Mouse (Mus musculus): Measurements from ENCODE around the gene Rab36.
"Not testable (repeated sequence)": the region's sequence is repeated elsewhere in the genome, so short reads cannot be mapped to it uniquely, and the experiment has no call there.

The Rab36 gene

GRCm38 (mm10) chr10:75036883-75037379 is at the start of gene Rab36:
Gene Rab36 (plus strand): TSS chr10:75037058.
- peak; percentile 80 for DNase-seq

GRCm38 (mm10) chr10:74987698-74988470 is 49.0 kb upstream of the Rab36 start:
- no peak for DNase-seq

DNA sequence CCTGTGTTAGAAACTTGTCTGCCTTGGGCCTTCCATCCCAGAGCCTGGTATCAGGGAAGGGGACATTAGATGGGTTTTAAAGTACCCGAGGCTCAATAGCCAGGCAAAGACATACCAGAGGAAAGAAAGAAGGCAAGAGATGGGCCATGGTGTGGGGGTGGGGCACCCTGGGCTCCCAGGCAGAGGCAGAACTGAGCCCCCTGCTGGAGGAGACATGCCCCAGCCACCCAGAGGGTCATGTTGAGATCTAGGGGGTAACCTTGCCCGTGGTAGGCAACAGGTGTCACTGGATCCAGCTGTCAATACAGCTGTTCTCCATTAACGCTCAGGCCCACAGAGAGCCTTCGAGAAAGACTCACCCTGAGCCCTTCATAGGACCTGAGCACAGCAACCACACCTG is 47.0 kb upstream of the Rab36 start:
- DNase-seq: peak; percentile 12

DNA sequence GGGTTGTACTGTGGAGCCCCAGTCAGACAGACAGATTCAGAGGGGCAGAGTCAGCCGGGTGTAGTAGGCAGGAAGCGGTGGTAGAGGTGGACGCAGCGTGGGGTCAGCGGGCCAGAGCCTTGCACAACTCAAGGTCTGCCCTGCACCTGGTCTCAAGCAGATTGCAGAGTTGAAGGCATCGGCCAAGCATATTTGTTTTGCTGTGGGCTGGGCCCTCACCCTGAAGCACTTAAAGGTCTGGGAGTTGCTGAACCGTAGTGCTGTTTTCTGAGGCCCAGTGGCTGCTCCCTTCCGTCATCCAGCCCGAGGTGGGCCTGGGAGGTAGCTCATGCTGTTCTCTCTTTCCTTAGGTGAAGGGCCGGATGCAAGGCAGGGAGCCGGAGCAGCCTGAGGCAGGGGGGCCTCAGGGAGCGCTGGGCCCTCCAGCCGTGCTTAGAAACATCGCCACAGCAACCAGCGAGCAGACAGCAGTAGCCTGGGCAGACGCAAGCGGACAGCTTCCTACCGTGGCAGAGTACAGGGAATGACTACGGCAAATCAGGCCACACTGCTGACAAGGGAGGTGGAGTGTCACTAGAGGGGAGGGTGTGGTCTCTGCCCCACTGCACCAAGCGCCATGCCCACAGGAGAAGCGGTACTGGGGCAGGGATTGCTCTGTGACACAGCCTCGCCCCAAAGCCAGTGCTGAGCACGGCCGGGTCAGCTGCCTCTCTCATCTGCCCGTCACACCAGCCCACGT is 46.1 kb upstream of the Rab36 start:
- DNase-seq: no peak

DNA sequence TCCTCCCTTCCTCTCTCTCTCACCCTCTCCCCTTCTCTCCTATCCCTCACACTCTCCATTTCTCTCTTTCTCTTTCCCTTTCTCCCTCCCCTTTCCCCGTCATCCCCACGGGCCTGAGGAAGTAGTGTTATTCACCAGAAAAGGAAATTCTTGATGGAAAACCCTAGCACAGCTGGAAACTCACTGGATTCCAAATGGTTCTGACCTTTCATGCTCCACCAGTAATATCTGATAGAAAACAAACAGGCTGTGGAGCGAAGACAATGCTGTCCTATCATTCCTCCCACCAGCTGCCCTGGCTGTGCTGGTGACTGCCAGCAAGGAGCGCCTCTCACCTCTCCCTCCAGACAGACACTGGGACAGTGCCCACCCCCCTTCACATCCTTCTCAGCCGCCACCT is 42.0 kb upstream of the Rab36 start:
- no peak for DNase-seq

DNA sequence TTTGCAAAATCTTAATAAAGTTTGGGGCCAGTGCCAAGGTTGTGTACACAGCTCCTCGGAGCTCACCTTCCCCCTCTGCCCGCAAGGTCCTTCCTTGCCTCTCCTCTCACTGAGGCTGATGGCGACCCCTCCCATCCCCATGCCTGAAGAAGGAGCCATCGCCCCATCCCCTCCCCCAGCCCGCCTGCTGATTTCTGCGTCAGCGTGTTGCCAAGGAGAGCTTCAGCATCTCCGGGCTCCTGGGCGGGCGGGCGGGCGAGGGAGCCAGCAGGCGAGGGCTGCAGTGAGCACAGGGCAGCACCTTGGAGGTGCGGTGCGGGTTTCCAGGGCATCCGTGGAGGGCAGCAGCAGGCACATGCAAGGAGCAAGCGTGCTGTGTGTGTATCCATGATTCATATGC is 41.5 kb upstream of the Rab36 start:
- DNase-seq: no peak

GRCm38 (mm10) chr10:75001391-75001790 is 35.5 kb upstream of the Rab36 start:
- no peak for DNase-seq

DNA sequence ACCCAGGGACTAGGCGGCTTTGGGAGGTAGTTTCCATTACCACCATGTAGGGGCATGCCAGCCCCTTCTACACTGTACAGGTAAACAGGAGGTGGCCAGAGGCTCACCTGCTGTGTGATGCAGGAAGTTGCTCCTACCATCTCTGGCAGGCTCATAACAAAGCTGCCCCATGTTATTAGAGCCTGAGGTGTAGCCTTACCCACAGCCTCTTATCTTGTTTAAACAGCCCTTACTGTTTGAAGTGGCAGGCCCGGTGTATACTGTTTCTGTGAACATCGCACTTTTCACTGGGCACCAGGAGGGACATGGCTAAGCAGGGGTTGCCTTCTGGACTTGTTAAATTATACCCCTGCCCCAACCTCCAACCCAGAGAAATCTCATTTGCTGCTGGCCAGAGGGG is 32.8 kb upstream of the Rab36 start:
- DNase-seq: no peak

GRCm38 (mm10) chr10:75006889-75007662 is 29.8 kb upstream of the Rab36 start:
- no peak for DNase-seq

- DNase-seq: no peak
Measured at GRCm38 (mm10) chr10:75010704-75011103, 26.2 kb upstream of the Rab36 start.

- DNase-seq: no peak
Measured at GRCm38 (mm10) chr10:75015465-75015864, 21.4 kb upstream of the Rab36 start.

DNA sequence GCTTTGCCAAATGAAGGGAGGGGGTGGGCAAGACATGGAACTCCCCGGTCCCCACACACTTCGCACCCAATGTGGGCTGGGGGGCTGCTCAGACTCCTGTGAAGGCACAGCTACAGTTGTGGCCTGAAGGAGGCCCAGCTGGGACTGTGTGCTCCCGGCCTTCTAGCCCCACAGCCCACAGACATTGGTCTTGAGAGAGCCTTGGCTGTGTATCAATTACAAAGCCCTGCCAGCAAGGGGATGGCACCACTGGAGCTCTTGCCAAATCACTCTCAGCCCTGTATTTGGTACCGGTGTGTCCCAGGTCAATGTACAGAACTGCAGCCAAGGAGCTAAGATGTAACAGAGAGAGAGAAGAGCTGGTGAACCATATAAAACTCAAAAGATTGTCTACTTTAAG is 20.4 kb upstream of the Rab36 start:
- no peak for DNase-seq

GRCm38 (mm10) chr10:75020271-75020670 is 16.6 kb upstream of the Rab36 start:
- no peak for DNase-seq

- peak; percentile 70 for DNase-seq
Measured at GRCm38 (mm10) chr10:75021138-75021537, 15.7 kb upstream of the Rab36 start.

- no peak for DNase-seq
Measured at GRCm38 (mm10) chr10:75026491-75026890, 10.4 kb upstream of the Rab36 start.

DNA sequence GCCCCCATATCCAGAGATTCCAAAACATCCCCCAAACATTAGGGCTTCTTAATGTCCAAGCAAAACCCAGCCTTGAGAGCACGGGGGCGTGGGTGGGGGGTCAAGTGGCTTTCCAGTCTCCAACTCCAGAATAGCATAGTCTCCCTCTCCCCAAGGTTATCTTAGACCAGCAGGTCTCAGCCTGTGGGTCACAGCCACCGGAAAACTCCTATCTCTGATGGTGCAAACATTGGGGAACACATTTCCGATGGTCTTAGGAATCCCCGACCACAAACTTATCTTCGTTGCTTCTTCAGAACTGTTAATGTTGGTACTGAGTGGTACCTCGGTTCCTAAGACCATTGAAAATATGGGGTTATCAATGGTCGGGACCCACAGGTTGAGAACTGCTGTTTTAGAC is 8.1 kb upstream of the Rab36 start:
- DNase-seq: no peak

- DNase-seq: no peak
Measured at GRCm38 (mm10) chr10:75029677-75030076, 7.2 kb upstream of the Rab36 start.

DNA sequence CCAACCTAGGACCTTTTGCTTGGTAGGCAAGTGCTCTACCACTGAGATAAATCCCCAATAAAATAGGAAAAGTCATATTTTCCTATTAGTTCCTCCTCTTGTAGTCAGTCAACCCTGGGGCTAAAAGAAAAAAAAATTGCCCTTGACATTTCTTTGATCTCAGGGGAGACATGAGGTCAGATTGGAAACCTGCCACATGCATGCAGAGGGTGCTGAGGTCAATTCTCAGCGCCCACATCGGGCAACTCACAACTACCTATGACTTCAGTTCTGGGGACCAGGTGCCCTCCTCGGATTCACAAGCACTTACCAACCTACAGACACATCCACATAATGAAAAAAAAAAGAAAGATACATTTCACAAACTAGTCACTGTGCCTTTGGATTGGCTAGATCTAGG is 6.6 kb upstream of the Rab36 start:
- DNase-seq: no peak

DNA sequence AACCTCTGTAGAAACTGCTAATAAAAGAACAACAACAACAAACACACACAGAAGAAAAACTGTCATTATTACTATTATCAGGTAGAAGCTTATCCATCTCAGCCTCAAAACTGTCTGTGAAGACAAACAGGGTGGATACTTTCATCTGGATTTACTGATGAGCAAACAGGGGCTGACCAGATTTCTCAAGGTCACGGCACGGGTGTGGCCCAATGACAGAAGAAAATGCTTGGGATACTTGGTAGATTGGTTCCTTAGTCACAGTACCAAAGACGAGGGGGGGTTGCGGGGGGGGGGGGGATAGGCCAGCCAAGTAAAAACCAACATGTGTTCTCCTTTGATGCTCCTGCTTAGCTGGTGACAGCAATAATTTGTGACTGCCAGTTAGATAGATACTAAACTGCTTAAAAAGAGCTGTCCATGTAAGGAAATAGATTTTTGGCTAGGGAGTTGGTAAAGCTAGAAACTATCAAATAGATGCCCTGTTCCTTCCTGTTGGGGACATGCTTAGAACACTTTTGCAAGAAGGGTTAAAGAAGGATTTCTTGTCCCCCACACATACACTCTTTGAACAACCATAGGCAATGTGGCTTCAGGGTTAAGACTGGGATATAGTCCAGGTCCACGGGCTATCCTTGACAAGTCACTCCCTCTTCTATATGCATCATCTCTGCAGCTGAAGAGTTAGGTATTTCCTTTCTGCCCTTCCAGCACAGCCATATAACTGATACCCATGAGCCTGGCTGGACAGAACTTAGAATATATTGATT is 5.3 kb upstream of the Rab36 start:
- no peak for DNase-seq

DNA sequence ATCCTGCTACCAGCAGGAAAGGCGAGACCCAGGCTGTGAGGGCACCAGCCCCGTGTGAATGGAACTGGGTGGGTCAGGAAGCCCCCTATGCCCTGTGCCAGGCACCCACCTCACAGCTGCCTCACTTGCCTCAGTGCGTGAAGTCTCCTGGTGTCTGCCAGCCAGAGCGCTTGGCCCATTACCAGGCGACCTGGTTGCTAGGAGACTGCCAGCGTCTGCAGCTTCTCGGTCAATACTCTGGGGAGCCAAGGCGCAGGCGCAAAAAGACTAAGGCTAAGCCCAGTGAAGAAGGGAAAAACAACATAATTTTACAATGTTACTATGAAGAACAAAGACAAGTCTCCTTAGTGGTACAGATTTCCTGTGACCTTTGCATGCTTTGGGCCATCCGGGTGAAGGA is 4.5 kb upstream of the Rab36 start, which contains the start of gene Rsph14:
TSS of gene Rsph14 (minus strand) at position 192 of the 400 bp plus-strand sequence.
- DNase-seq: no peak

- not testable (repeated sequence) for DNase-seq
Measured at GRCm38 (mm10) chr10:75042060-75042459, 5.2 kb downstream of the Rab36 start.

- DNase-seq: no peak
Measured at GRCm38 (mm10) chr10:75044459-75044858, 7.6 kb downstream of the Rab36 start.

DNA sequence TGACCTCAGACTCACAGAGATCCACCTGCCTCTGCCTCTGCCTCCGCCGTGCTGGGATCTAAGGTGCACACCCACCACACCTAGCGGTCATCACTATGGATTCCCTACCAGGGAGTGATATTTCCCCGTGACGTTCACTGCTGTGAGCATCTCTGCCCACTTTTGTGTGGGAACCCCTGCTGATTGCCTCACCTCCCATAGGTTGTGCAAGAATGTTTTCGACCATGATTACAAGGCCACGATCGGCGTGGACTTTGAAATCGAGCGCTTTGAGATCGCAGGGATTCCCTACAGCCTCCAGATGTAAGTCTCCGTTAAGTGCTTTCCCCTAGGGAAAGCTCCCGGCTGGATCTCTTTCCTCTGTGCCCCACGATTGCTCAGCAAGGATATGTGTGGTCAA is 9.0 kb downstream of the Rab36 start:
- DNase-seq: no peak
